Mouse (Mus musculus): ENCODE measurements at regions not wholly inside any gene's neighbourhood (a gene's known extent, or its start where the extent isn't known, plus 50 kb on each side); places are given as distances from the start of the nearest gene placed in this dataset.

GRCm38 (mm10) chr15:67408871-67409559 is 908.3 kb upstream of the Lrrc6 start:
- Histone ChIP-seq H3K9ac (ENCODE audit: low read depth, poor library complexity, severe bottlenecking) (no peak overlapping the region), H3K4me3 (ENCODE audit: low read depth, low read length) (no peak overlapping the region), H3K4me1 (ENCODE audit: control insufficient read depth, insufficient read depth, low read length) (no peaks in the 10 kb centered on the region), H3K27me3 (ENCODE audit: control insufficient read depth, insufficient read depth, low read length, poor library complexity, severe bottlenecking) (no peaks in the 10 kb centered on the region), H3K36me3 (ENCODE audit: control insufficient read depth, insufficient read depth, low read length, poor library complexity, severe bottlenecking) (no peaks in the 10 kb centered on the region), H3K27ac (ENCODE audit: insufficient read depth, low read length) (no peak overlapping the region), H3K9me3 (replicated peaks; ENCODE audit: control insufficient read depth, insufficient read depth, low read length, poor library complexity, severe bottlenecking) (no peaks in the 10 kb centered on the region)
- TF ChIP-seq POLR2A (IDR thresholded peaks at IDR 0.05; ENCODE audit: insufficient read depth, low read length) (no peak), CTCF (IDR thresholded peaks at IDR 0.05; ENCODE audit: low read depth, low read length) (no peak), EP300 (IDR thresholded peaks at IDR 0.05; ENCODE audit: insufficient read depth, low read depth, low read length) (no peak)

DNA sequence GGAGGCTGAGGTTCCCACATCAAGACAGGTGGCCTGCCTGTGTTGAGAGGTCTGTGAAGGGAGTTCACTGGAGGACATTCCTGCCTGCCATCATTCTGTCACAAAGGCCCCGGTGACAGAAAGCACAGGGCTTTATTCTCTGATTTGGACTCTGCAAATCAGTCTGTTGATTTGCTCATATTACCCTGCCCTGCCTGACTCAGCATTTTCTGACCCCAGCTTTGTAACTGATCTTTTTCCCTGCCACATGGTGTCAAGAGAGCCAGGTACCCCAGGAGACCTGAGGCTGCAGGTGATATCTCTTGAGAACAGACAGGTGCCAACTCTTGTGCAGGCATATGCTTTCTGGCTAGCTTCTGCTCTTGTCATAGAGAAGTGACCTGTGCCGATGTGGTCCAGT is 906.5 kb upstream of the Lrrc6 start:
- H3K9ac ChIP-seq (ENCODE audit: low read depth, poor library complexity, severe bottlenecking), result no peak overlapping the region
- H3K4me1 ChIP-seq (ENCODE audit: control insufficient read depth, insufficient read depth, low read length), result no peaks in the 10 kb centered on the region
- no peaks in the 10 kb centered on the region for H3K27me3 ChIP-seq (ENCODE audit: control insufficient read depth, insufficient read depth, low read length, poor library complexity, severe bottlenecking)
- no peak overlapping the region for H3K27ac ChIP-seq (ENCODE audit: insufficient read depth, low read length)
- H3K9me3 ChIP-seq (replicated peaks; ENCODE audit: control insufficient read depth, insufficient read depth, low read length, poor library complexity, severe bottlenecking), result no peaks in the 10 kb centered on the region
- no peak overlapping the region for H3K4me3 ChIP-seq (ENCODE audit: low read depth, low read length)
- TF ChIP-seq CTCF (IDR thresholded peaks at IDR 0.05; ENCODE audit: low read depth, low read length), result no peak
- TF ChIP-seq POLR2A (IDR thresholded peaks at IDR 0.05; ENCODE audit: insufficient read depth, low read length), result no peak
- no peak for TF ChIP-seq EP300 (IDR thresholded peaks at IDR 0.05; ENCODE audit: insufficient read depth, low read depth, low read length)
- no peaks in the 10 kb centered on the region for H3K36me3 ChIP-seq (ENCODE audit: control insufficient read depth, insufficient read depth, low read length, poor library complexity, severe bottlenecking)

DNA sequence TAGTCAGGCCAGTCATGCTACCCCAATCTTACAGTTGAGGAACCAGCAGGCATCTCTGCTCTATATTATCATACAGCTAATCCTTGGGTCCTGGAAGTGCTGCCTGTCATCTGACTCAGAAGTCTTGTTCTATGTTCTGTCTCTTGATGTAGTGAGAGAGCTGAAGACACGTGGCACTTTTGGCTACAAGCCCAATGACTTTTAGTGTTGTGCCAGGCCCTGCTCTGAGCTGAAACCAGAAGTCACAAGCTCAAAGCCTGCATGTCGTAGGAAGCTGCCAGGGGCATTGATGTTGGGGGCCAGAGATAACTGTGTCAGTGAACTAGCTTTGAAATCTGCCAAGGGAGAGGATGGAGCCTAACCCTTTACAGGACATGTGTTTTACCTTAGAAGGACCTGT is 904.8 kb upstream of the Lrrc6 start:
- H3K9ac ChIP-seq (ENCODE audit: low read depth, poor library complexity, severe bottlenecking), result no peak overlapping the region
- no peaks in the 10 kb centered on the region for H3K36me3 ChIP-seq (ENCODE audit: control insufficient read depth, insufficient read depth, low read length, poor library complexity, severe bottlenecking)
- no peaks in the 10 kb centered on the region for H3K27me3 ChIP-seq (ENCODE audit: control insufficient read depth, insufficient read depth, low read length, poor library complexity, severe bottlenecking)
- no peaks in the 10 kb centered on the region for H3K4me1 ChIP-seq (ENCODE audit: control insufficient read depth, insufficient read depth, low read length)
- no peak overlapping the region for H3K27ac ChIP-seq (ENCODE audit: insufficient read depth, low read length)
- H3K9me3 ChIP-seq (replicated peaks; ENCODE audit: control insufficient read depth, insufficient read depth, low read length, poor library complexity, severe bottlenecking), result no peaks in the 10 kb centered on the region
- TF ChIP-seq CTCF (IDR thresholded peaks at IDR 0.05; ENCODE audit: low read depth, low read length) (no peak), EP300 (IDR thresholded peaks at IDR 0.05; ENCODE audit: insufficient read depth, low read depth, low read length) (no peak), POLR2A (IDR thresholded peaks at IDR 0.05; ENCODE audit: insufficient read depth, low read length) (no peak)
- no peak overlapping the region for H3K4me3 ChIP-seq (ENCODE audit: low read depth, low read length)

- no peaks in the 10 kb centered on the region for H3K9me3 ChIP-seq (replicated peaks; ENCODE audit: control insufficient read depth, insufficient read depth, low read length, poor library complexity, severe bottlenecking)
- TF ChIP-seq POLR2A (IDR thresholded peaks at IDR 0.05; ENCODE audit: insufficient read depth, low read length) (no peak), EP300 (IDR thresholded peaks at IDR 0.05; ENCODE audit: insufficient read depth, low read depth, low read length) (no peak), CTCF (IDR thresholded peaks at IDR 0.05; ENCODE audit: low read depth, low read length) (no peak)
- H3K4me1 ChIP-seq (ENCODE audit: control insufficient read depth, insufficient read depth, low read length), result no peaks in the 10 kb centered on the region
- no peak overlapping the region for H3K27ac ChIP-seq (ENCODE audit: insufficient read depth, low read length)
- no peaks in the 10 kb centered on the region for H3K27me3 ChIP-seq (ENCODE audit: control insufficient read depth, insufficient read depth, low read length, poor library complexity, severe bottlenecking)
- H3K36me3 ChIP-seq (ENCODE audit: control insufficient read depth, insufficient read depth, low read length, poor library complexity, severe bottlenecking), result no peaks in the 10 kb centered on the region
- no peak overlapping the region for H3K9ac ChIP-seq (ENCODE audit: low read depth, poor library complexity, severe bottlenecking)
- no peak overlapping the region for H3K4me3 ChIP-seq (ENCODE audit: low read depth, low read length)
These were observed 904.3 kb upstream of the Lrrc6 start for GRCm38 (mm10) chr15:67405011-67405410.

DNA sequence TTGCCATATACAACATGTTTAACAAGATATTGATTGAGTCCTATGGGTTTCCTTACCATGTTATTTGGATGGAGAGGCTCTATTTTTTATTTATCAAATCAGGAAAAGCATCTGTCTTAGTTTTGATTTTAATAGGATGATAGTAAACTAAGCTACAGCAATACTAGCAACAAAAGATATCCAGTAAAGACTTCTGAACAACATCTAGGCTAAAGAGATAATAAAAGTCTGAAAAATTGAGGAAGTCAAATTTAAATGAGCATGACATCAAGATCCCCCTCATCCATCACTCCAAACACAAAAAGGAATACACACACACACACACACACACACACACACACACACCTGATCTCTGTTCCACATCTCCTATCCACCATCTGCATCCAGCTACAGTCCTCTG is 901.6 kb upstream of the Lrrc6 start:
- Histone ChIP-seq H3K4me3 (ENCODE audit: low read depth, low read length) (no peak overlapping the region), H3K4me1 (ENCODE audit: control insufficient read depth, insufficient read depth, low read length) (no peaks in the 10 kb centered on the region), H3K9me3 (replicated peaks; ENCODE audit: control insufficient read depth, insufficient read depth, low read length, poor library complexity, severe bottlenecking) (no peaks in the 10 kb centered on the region), H3K36me3 (ENCODE audit: control insufficient read depth, insufficient read depth, low read length, poor library complexity, severe bottlenecking) (no peaks in the 10 kb centered on the region), H3K27ac (ENCODE audit: insufficient read depth, low read length) (no peak overlapping the region), H3K9ac (ENCODE audit: low read depth, poor library complexity, severe bottlenecking) (no peak overlapping the region), H3K27me3 (ENCODE audit: control insufficient read depth, insufficient read depth, low read length, poor library complexity, severe bottlenecking) (no peaks in the 10 kb centered on the region)
- TF ChIP-seq EP300 (IDR thresholded peaks at IDR 0.05; ENCODE audit: insufficient read depth, low read depth, low read length) (no peak), POLR2A (IDR thresholded peaks at IDR 0.05; ENCODE audit: insufficient read depth, low read length) (no peak), CTCF (IDR thresholded peaks at IDR 0.05; ENCODE audit: low read depth, low read length) (no peak)

- H3K27ac ChIP-seq (ENCODE audit: insufficient read depth, low read length), result no peak overlapping the region
These were observed 896.6 kb upstream of the Lrrc6 start for GRCm38 (mm10) chr15:67397269-67397668.

More at GRCm38 (mm10) chr15:67397269-67397668, 896.6 kb upstream of the Lrrc6 start:
- no peak overlapping the region for H3K4me3 ChIP-seq (ENCODE audit: low read depth, low read length)
- no peak overlapping the region for H3K9ac ChIP-seq (ENCODE audit: low read depth, poor library complexity, severe bottlenecking)
- TF ChIP-seq EP300 (IDR thresholded peaks at IDR 0.05; ENCODE audit: insufficient read depth, low read depth, low read length) (no peak), CTCF (IDR thresholded peaks at IDR 0.05; ENCODE audit: low read depth, low read length) (no peak), POLR2A (IDR thresholded peaks at IDR 0.05; ENCODE audit: insufficient read depth, low read length) (no peak)
- H3K4me1 ChIP-seq (ENCODE audit: control insufficient read depth, insufficient read depth, low read length), result no peaks in the 10 kb centered on the region
- H3K27me3 ChIP-seq (ENCODE audit: control insufficient read depth, insufficient read depth, low read length, poor library complexity, severe bottlenecking), result no peaks in the 10 kb centered on the region
- H3K36me3 ChIP-seq (ENCODE audit: control insufficient read depth, insufficient read depth, low read length, poor library complexity, severe bottlenecking), result no peaks in the 10 kb centered on the region
- no peaks in the 10 kb centered on the region for H3K9me3 ChIP-seq (replicated peaks; ENCODE audit: control insufficient read depth, insufficient read depth, low read length, poor library complexity, severe bottlenecking)

Data from ES-Bruce4 (cell line).